Mouse (Mus musculus): ENCODE results near the gene Frmd5. TPM values are rescaled to one million over a fixed set of nuclear protein-coding genes. Genes with fewer than 3 reads are reported as not detected.

Gene Frmd5
- polyA plus RNA-seq, 1 experiment from 2014 or later, result 3.8 TPM

GRCm38 (mm10) chr2:121682361-121682760 is 124.5 kb downstream of the Frmd5 start:
- Histone ChIP-seq H3K27me3 (no peaks in the 10 kb centered on the region), H3K4me2 (replicated peaks) (no peak overlapping the region), H3K4me1 (no peaks in the 10 kb centered on the region), H3K36me3 (no peaks in the 10 kb centered on the region), H3K4me3 (no peak overlapping the region), H3K9ac (no peak overlapping the region), H3K27ac (no peak overlapping the region), H3K9me3 (no peaks in the 10 kb centered on the region)
- no peak for ATAC-seq (ENCODE audit: insufficient number of reproducible peaks, insufficient read depth, low FRiP score, low TSS enrichment)
- WGBS, result 89% methylated on average over 3 of the region's 3 CpGs

- Histone ChIP-seq H3K4me3 (no peak overlapping the region), H3K27me3 (no peaks in the 10 kb centered on the region), H3K9me3 (no peaks in the 10 kb centered on the region), H3K9ac (no peak overlapping the region), H3K36me3 (no peaks in the 10 kb centered on the region), H3K4me2 (replicated peaks) (no peak overlapping the region), H3K4me1 (no peaks in the 10 kb centered on the region), H3K27ac (no peak overlapping the region)
- 79% methylated on average over 7 of the region's 7 CpGs for WGBS
- ATAC-seq (ENCODE audit: insufficient number of reproducible peaks, insufficient read depth, low FRiP score, low TSS enrichment), result no peak
These were observed 127.2 kb downstream of the Frmd5 start for GRCm38 (mm10) chr2:121679711-121680110.

DNA sequence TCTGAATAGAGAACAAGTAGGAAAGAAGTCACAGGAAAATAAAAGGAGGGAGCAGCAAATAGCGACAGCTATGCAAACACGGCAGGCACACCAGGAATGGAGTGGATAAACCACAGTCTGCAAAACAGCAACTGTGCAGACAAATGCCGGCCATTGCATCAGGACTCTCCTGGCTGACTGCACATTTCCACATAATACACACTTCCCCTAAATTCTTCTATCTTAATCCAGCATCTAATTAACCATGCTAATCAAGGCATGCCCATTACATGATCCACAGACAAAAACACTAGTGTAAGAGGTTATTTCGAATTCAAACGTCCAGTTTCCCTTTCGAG is 129.3 kb downstream of the Frmd5 start:
- WGBS, result 76% methylated on average over 6 of the region's 6 CpGs
- no peak overlapping the region for H3K9ac ChIP-seq
- H3K4me1 ChIP-seq, result no peaks in the 10 kb centered on the region
- H3K4me2 ChIP-seq (replicated peaks), result no peak overlapping the region
- no peak overlapping the region for H3K4me3 ChIP-seq
- no peaks in the 10 kb centered on the region for H3K9me3 ChIP-seq
- H3K27ac ChIP-seq, result no peak overlapping the region
- no peaks in the 10 kb centered on the region for H3K36me3 ChIP-seq
- no peak for ATAC-seq (ENCODE audit: insufficient number of reproducible peaks, insufficient read depth, low FRiP score, low TSS enrichment)
- no peaks in the 10 kb centered on the region for H3K27me3 ChIP-seq

DNA sequence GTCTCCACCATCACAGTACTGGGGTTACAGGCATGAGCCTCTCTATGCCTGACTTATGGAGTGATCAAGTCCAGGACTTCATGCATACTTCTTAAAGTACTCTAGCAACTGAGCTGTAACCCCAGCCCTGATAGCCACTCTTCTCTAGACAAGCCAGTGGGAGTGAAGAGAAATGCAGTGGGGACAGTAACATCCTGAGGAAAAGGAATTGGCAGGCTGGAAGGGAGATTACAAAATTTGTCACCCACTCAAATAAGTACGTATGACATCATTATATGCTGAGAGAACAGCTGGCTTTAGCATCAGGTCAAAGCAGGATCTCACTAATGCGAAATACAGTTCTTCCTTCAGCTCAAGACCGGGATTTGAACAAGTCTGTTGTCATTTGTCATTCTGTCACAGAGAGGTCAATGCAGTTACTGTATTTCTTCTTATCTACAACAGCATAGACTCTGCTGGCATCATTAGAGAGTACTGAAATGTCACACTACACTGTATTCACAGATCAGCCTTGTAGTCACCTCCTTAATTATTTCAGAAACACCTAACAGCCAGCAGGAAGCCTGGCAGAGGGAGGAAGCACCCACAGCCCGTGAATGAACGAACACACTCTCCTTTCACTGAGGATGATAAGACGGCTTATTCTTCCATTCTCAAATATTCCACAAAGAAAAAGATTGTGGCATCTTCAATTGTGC is 129.8 kb downstream of the Frmd5 start:
- H3K9me3 ChIP-seq, result no peaks in the 10 kb centered on the region
- no peaks in the 10 kb centered on the region for H3K27me3 ChIP-seq
- WGBS, result 82% methylated on average over 6 of the region's 6 CpGs
- ATAC-seq (ENCODE audit: insufficient number of reproducible peaks, insufficient read depth, low FRiP score, low TSS enrichment), result no peak
- no peaks in the 10 kb centered on the region for H3K36me3 ChIP-seq
- H3K9ac ChIP-seq, result no peak overlapping the region
- no peak overlapping the region for H3K27ac ChIP-seq
- no peak overlapping the region for H3K4me3 ChIP-seq
- no peaks in the 10 kb centered on the region for H3K4me1 ChIP-seq
- no peak overlapping the region for H3K4me2 ChIP-seq (replicated peaks)

DNA sequence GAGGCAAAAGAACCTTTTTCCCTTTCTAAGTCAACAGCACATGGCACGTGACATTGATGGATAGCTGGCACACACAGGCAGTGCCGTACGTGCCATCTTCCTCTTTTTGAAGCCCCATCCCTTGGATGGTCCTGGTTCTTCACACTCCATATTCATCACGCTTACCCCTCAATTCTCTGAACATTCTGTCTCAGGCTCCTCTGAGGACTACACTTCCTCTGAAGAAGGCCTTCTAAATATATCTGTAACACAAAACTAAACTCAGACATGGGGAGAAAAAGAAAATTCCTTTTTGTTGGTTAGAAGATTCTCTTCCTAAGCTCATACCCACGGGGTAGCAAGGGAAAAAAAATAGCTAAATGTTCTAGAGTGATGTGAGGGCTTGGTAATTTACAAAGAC is 131.0 kb downstream of the Frmd5 start:
- H3K27ac ChIP-seq, result no peak overlapping the region
- ATAC-seq (ENCODE audit: insufficient number of reproducible peaks, insufficient read depth, low FRiP score, low TSS enrichment), result no peak
- H3K4me2 ChIP-seq (replicated peaks), result no peak overlapping the region
- WGBS, result 87% methylated on average over 5 of the region's 5 CpGs
- no peak overlapping the region for H3K4me3 ChIP-seq
- no peaks in the 10 kb centered on the region for H3K4me1 ChIP-seq
- no peaks in the 10 kb centered on the region for H3K27me3 ChIP-seq
- H3K9me3 ChIP-seq, result no peaks in the 10 kb centered on the region
- no peak overlapping the region for H3K9ac ChIP-seq
- no peaks in the 10 kb centered on the region for H3K36me3 ChIP-seq

GRCm38 (mm10) chr2:121675136-121675535 is 131.8 kb downstream of the Frmd5 start:
- no peak overlapping the region for H3K4me3 ChIP-seq
- no peak overlapping the region for H3K27ac ChIP-seq
- no peaks in the 10 kb centered on the region for H3K4me1 ChIP-seq
- ATAC-seq (ENCODE audit: insufficient number of reproducible peaks, insufficient read depth, low FRiP score, low TSS enrichment), result no peak
- no peaks in the 10 kb centered on the region for H3K36me3 ChIP-seq
- 84% methylated on average over 3 of the region's 3 CpGs for WGBS
- no peak overlapping the region for H3K4me2 ChIP-seq (replicated peaks)
- no peak overlapping the region for H3K9ac ChIP-seq
- H3K9me3 ChIP-seq, result no peaks in the 10 kb centered on the region
- H3K27me3 ChIP-seq, result no peaks in the 10 kb centered on the region

DNA sequence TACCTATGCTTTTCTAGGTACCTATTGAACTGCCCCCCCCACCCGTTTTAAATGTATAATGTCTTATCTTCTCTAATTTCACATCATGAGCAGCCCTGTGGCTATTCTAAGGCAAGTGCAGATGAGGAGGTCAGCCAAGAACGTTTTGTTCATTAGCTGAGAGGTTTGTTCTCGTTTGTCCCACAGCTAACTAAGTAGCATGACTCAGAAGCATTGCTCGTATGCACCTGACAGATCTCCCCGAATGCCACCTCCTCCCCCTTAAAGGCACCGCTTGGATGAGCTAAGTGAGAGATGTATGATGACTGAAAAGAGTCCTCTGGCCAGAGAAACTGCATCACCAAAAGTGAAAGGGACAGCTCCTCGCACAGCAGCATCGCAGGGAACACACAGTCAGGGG is 132.7 kb downstream of the Frmd5 start:
- Histone ChIP-seq H3K27ac (no peak overlapping the region), H3K27me3 (no peaks in the 10 kb centered on the region), H3K4me1 (0 out of 2 replicates have a peak, but pooled peaks cover 3% of the 10 kb centered on the region), H3K36me3 (no peaks in the 10 kb centered on the region), H3K4me2 (replicated peaks) (no peak overlapping the region), H3K9ac (no peak overlapping the region), H3K9me3 (no peaks in the 10 kb centered on the region), H3K4me3 (no peak overlapping the region)
- ATAC-seq (ENCODE audit: insufficient number of reproducible peaks, insufficient read depth, low FRiP score, low TSS enrichment), result no peak
- WGBS, result 69% methylated on average over 8 of the region's 8 CpGs

DNA sequence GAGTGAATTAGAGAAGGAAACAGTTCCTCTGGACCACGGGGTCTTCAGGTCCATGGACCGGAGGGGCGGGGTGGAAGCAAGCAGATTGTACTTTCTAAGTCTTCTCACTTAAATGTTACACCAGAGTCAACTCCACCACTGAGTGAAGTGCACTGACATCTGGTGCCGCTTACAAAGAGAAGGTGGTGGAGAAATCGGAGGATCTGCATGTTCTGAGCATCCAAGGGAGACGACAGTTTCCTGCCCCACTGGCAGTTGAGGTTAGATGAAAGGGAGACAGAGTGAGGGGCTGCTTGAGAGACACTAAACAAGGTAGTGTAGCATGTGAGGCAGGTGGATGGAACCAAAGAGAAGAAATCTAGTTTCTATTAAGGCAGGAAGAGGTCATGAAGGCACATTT is 137.0 kb downstream of the Frmd5 start:
- 0 out of 2 replicates have a peak, but pooled peaks cover 3% of the 10 kb centered on the region for H3K4me1 ChIP-seq
- H3K4me2 ChIP-seq (replicated peaks), result no peak overlapping the region
- no peaks in the 10 kb centered on the region for H3K27me3 ChIP-seq
- H3K27ac ChIP-seq, result no peak overlapping the region
- no peaks in the 10 kb centered on the region for H3K9me3 ChIP-seq
- ATAC-seq (ENCODE audit: insufficient number of reproducible peaks, insufficient read depth, low FRiP score, low TSS enrichment), result no peak
- H3K9ac ChIP-seq, result no peak overlapping the region
- 74% methylated on average over 6 of the region's 6 CpGs for WGBS
- H3K36me3 ChIP-seq, result no peaks in the 10 kb centered on the region
- H3K4me3 ChIP-seq, result no peak overlapping the region

DNA sequence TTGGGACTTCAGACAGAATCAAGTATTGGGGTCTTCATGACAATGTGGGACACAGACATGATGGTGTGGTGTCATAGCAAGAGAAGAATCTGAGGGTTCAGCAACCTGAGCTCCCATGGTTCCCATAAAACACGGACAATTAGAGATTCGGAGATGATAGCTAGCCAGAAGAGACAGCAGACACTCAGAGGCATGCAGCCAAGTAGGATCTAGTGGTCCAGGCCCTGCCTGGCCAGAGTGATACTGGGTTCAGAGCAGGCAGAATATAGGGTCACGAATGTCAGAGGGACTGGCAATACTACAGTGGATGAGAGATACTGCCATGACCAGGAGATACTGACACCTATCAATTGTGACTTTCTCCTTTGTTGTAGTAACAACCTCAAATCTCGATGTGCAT is 138.6 kb downstream of the Frmd5 start:
- no peak for ATAC-seq (ENCODE audit: insufficient number of reproducible peaks, insufficient read depth, low FRiP score, low TSS enrichment)
- H3K27ac ChIP-seq, result no peak overlapping the region
- H3K4me1 ChIP-seq, result 0 out of 2 replicates have a peak, but pooled peaks cover 3% of the 10 kb centered on the region
- no peak overlapping the region for H3K9ac ChIP-seq
- no peaks in the 10 kb centered on the region for H3K9me3 ChIP-seq
- WGBS, result 80% methylated on average over 4 of the region's 4 CpGs
- no peak overlapping the region for H3K4me3 ChIP-seq
- no peak overlapping the region for H3K4me2 ChIP-seq (replicated peaks)
- no peaks in the 10 kb centered on the region for H3K27me3 ChIP-seq
- no peaks in the 10 kb centered on the region for H3K36me3 ChIP-seq

DNA sequence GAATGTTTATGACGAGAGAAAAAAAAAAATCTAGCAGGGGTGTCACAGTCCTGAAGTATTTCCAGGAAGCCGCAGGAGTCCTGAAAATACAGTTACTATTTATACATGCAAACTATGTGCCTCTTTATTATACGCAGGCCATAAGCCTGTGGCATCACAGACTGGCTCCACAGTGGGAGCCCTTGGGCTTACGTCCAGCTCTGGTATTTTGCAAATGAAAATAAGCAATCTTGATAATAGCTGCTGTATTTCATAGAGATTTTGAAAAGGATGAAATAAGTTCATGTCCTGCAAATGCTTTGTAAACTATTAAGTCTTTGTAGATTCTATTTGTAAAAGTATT is 145.8 kb downstream of the Frmd5 start:
- Histone ChIP-seq H3K4me2 (replicated peaks) (no peak overlapping the region), H3K4me3 (no peak overlapping the region), H3K9me3 (no peaks in the 10 kb centered on the region), H3K36me3 (no peaks in the 10 kb centered on the region), H3K27me3 (no peaks in the 10 kb centered on the region), H3K27ac (no peak overlapping the region), H3K9ac (no peak overlapping the region), H3K4me1 (no peaks in the 10 kb centered on the region; the same call in 1 of the 2 replicates)
- WGBS, result 78% methylated on average over 4 of the region's 4 CpGs
- no peak for ATAC-seq (ENCODE audit: insufficient number of reproducible peaks, insufficient read depth, low FRiP score, low TSS enrichment)

DNA sequence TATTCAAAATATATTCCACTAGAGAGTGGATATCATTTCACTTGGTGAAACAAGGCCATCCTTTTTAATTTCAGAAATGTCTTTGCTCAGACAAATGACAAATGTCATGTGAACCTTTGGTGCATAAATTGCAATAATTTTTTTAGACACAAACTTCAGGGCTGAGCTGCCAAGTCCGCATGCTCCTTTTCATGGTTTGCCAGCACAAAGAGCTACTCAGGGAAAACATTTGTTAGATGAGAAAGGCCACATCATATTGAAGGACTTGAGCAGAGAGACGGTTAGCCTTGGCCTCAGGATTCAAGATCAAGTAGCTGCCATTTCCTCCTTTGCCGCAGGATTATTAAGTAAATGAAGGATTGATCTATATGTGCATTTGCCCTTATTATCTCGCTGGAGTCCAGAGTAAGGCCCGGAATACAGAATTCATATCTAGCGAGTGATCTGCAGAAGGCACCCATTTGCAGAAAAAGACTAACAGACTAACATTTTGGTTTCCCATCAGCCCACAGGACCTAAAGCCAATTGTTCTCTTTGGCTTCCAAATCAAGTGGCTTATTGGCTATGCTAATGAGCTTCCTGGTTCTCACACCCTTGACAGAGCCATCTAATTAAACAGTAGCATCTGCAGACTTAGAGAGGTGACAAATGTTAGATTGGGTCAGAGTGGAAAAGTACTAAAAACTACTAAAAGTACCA is 146.3 kb downstream of the Frmd5 start:
- Histone ChIP-seq H3K4me2 (replicated peaks) (no peak overlapping the region), H3K27me3 (no peaks in the 10 kb centered on the region), H3K9ac (no peak overlapping the region), H3K9me3 (no peaks in the 10 kb centered on the region), H3K36me3 (no peaks in the 10 kb centered on the region), H3K27ac (no peak overlapping the region), H3K4me3 (no peak overlapping the region), H3K4me1 (no peaks in the 10 kb centered on the region; the same call in 1 of the 2 replicates)
- no peak for ATAC-seq (ENCODE audit: insufficient number of reproducible peaks, insufficient read depth, low FRiP score, low TSS enrichment)
- 80% methylated on average over 6 of the region's 6 CpGs for WGBS

DNA sequence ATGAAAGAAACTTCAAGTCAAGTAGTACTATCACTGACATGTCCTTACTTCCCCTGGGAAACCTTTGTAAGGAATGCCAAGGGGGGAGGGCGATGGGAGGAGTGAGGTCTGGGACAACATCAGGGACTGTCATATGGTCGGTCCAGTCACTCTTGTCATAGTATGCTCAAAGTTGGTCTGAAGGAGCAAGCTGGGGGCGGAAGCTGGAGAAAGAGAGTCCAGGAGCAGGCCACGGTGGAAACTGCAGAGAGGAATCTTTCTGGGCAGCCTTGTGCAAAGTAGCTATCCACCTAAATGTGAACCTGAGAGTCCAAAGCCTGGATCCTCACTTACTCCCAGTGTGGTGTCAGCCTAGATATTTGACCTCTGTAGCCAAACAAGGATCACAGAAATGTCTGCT is 147.5 kb downstream of the Frmd5 start:
- H3K4me3 ChIP-seq, result no peak overlapping the region
- no peaks in the 10 kb centered on the region for H3K27me3 ChIP-seq
- H3K9ac ChIP-seq, result no peak overlapping the region
- H3K4me1 ChIP-seq, result no peaks in the 10 kb centered on the region; the same call in 1 of the 2 replicates
- ATAC-seq (ENCODE audit: insufficient number of reproducible peaks, insufficient read depth, low FRiP score, low TSS enrichment), result no peak
- H3K9me3 ChIP-seq, result no peaks in the 10 kb centered on the region
- no peak overlapping the region for H3K4me2 ChIP-seq (replicated peaks)
- H3K27ac ChIP-seq, result no peak overlapping the region
- no peaks in the 10 kb centered on the region for H3K36me3 ChIP-seq
- WGBS, result 74% methylated on average over 4 of the region's 4 CpGs

Measured in embryonic facial prominence, embryonic 12.5 days (tissue).